In genomic region chrX:126777643-126778042, GRCm38 (mm10) we compare ENCODE assay signal across 24 mouse cellular contexts. TPM values are rescaled to one million over a fixed set of nuclear protein-coding genes. Genes with fewer than 3 reads are reported as not detected.
DNase-seq lines count a peak whose midpoint lies in the region; ATAC-seq and TF ChIP-seq lines count a peak whose summit lies in the region.
"Not testable (repeated sequence)": the region's sequence is repeated elsewhere in the genome, so short reads cannot be mapped to it uniquely, and the experiment has no call there.
"Had no signal": no experiment of that assay in that cellular context is flagged by ENCODE, and none has a peak within 500 bp of the region (broad histone marks: within the 10 kb centered on the region; RNA-seq: fewer than 3 reads in every experiment).

No protein-coding gene starts in this region.

- WGBS in midbrain, embryonic 14.5 days, result 86% methylated on average over 5 of the region's 6 CpGs

- ATAC-seq in midbrain, embryonic 14.5 days (ENCODE audit: low FRiP score, low TSS enrichment), result not testable (repeated sequence)

- not testable (repeated sequence) for H3K27me3 ChIP-seq in midbrain, embryonic 14.5 days (ENCODE audit: control insufficient read depth, insufficient read depth, low read length)

- DNase-seq in 416B (ENCODE audit: low read depth) (peak; percentile 11), NIH3T3 (ENCODE audit: low read depth) (peak; percentile 74)
- DNase-seq in brain, embryonic 14.5 days (ENCODE audit: low read depth), result peak; percentile 8
- peak; percentile 1 for DNase-seq in embryo, embryonic 9.5 days (ENCODE audit: extremely low spot score)
- DNase-seq in heart, adult 11 months, result peak; percentile 15
- peak; percentile 1 for DNase-seq in induced T-regulatory cell, adult 2 months (ENCODE audit: low read depth)
- peak; percentile 29 for DNase-seq in midbrain, embryonic 14.5 days
- DNase-seq in spleen, postnatal 4 days (ENCODE audit: low spot score in 2 of 2), result peak; percentile 11 to 51

- H3K4me1 ChIP-seq in midbrain, embryonic 14.5 days (ENCODE audit: control insufficient read depth, insufficient read depth, low read length), result not testable (repeated sequence)

- TF ChIP-seq POLR2A in brain, embryonic 14.5 days (IDR thresholded peaks at IDR 0.05; ENCODE audit: borderline replicate concordance, extremely low read depth, insufficient read depth, insufficient read length, poor library complexity, severe bottlenecking), result not testable (repeated sequence)

- not testable (repeated sequence) for H3K4me3 ChIP-seq in midbrain, embryonic 14.5 days (replicated peaks; ENCODE audit: low read depth, low read length)

- not testable (repeated sequence) for H3K27ac ChIP-seq in midbrain, embryonic 14.5 days (replicated peaks; ENCODE audit: low read depth, low read length)

- H3K9me3 ChIP-seq in midbrain, embryonic 14.5 days (ENCODE audit: control insufficient read depth, low read length), result not testable (repeated sequence)

- TF ChIP-seq CTCF in brain, embryonic 14.5 days (IDR thresholded peaks at IDR 0.05; ENCODE audit: borderline replicate concordance, extremely low read depth, insufficient read depth, insufficient read length), result not testable (repeated sequence)

- not testable (repeated sequence) for H3K9ac ChIP-seq in midbrain, embryonic 14.5 days (replicated peaks; ENCODE audit: low read length)

- not testable (repeated sequence) for H3K4me2 ChIP-seq in midbrain, embryonic 14.5 days (ENCODE audit: low read length)

- not testable (repeated sequence) for H3K36me3 ChIP-seq in midbrain, embryonic 14.5 days (ENCODE audit: control insufficient read depth, insufficient read depth, low read length)

RNA-seq across cellular contexts. Expression of gene 4932411N23Rik, which starts 38.0 kb away (rescaled TPM):
- not detected in 2 replicates for polyA plus RNA-seq in brain, embryonic 14.5 days (2012; rRNA removed)
- polyA plus RNA-seq in midbrain, embryonic 14.5 days (2014; fragmentation: Nextera tagmentation; extraction: Ambion mirVana), result not detected in 2 replicates
- polyA plus RNA-seq: cerebellum, adult 2 months; embryonic facial prominence, embryonic 15.5 days; forebrain, embryonic 12.5 days; heart, embryonic 11.5 days; heart, embryonic 16.5 days; hindbrain, embryonic 13.5 days; intestine, embryonic 15.5 days; kidney, postnatal 0 days; limb, embryonic 13.5 days; liver, embryonic 11.5 days; liver, embryonic 16.5 days; lung, embryonic 16.5 days; midbrain, embryonic 13.5 days; neural tube, embryonic 11.5 days; spleen, adult 2 months; thymus, postnatal 0 days had no signal

Comparison
In these comparisons a context has a peak if more than half of its experiments do, and no peak if none do; other contexts are left out.
1. DNase-seq: peak in every context shown above with its lines; median percentile 74 in NIH3T3; 31 in spleen, postnatal 4 days; 29 in midbrain, embryonic 14.5 days; 15 in heart, adult 11 months; 11 in 416B; 8 in brain, embryonic 14.5 days; 1 in embryo, embryonic 9.5 days; 1 in induced T-regulatory cell, adult 2 months.